Comparison of ENCODE assay signal across 25 mouse cellular contexts in the genomic region with DNA sequence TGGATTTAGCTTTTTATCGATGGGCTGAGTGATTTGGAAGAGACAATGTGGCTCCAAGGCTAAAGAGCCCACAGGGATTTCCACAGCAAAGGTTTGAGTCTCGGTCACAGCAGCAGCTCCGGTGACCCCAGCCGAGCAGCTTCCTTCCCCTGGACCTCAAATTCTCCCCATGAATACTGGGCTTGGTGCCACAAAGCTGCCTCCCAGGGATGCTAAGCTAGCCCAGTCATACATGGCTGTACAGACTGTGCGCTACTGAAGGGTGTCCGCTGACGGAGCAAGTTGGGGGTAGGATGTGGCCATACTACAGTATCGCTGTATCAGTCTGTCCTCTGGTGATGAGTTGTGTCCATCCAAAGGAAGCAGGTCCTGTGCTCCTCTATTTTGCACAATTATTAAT.
"Had no signal": no experiment of that assay in that cellular context is flagged by ENCODE, and none has a peak within 500 bp of the region (broad histone marks: within the 10 kb centered on the region; RNA-seq: fewer than 3 reads in every experiment).

No protein-coding gene starts in this region.

- H3K27ac ChIP-seq: gastrocnemius, adult 2 months; heart, adult 2 months; heart, embryonic 13.5 days; heart, embryonic 15.5 days; hindbrain, embryonic 10.5 days; hindbrain, embryonic 12.5 days; hindbrain, embryonic 14.5 days; intestine, embryonic 15.5 days; kidney, embryonic 15.5 days; kidney, postnatal 0 days; limb, embryonic 13.5 days; limb, embryonic 15.5 days; liver, embryonic 12.5 days; liver, embryonic 14.5 days had no signal

- DNase-seq: gastrocnemius, adult 2 months; gastrocnemius, postnatal 10 days; gastrocnemius, postnatal 25 days; heart, adult 2 months; heart, postnatal 14 days; heart, postnatal 36 days; kidney, adult 18-20 months; kidney, adult 9 months; kidney, postnatal 14 days; kidney, postnatal 36 days; layer of hippocampus, adult 9-11 months; layer of hippocampus, postnatal 36 days; left cerebral cortex, postnatal 4 days had no signal

- H3K4me3 ChIP-seq: gastrocnemius, adult 2 months; heart, adult 2 months; heart, embryonic 13.5 days; heart, embryonic 15.5 days; hindbrain, embryonic 10.5 days; hindbrain, embryonic 12.5 days; intestine, embryonic 15.5 days; kidney, embryonic 15.5 days; limb, embryonic 13.5 days; limb, embryonic 15.5 days; liver, embryonic 12.5 days had no signal

- H3K27me3 ChIP-seq: intestine, embryonic 15.5 days; kidney, embryonic 15.5 days; limb, embryonic 13.5 days; limb, embryonic 15.5 days had no signal
